Mouse (Mus musculus): Measurements from ENCODE around the gene Dok5. TPM values are rescaled to one million over a fixed set of nuclear protein-coding genes. Genes with fewer than 3 reads are reported as not detected.

Dok5 gene
- polyA plus RNA-seq, 1 experiment from 2014 or later, result 57.8 TPM

GRCm38 (mm10) chr2:170712658-170713285 lies 18.8 kb upstream of the Dok5 start:
- ATAC-seq, result no peak
- Histone ChIP-seq H3K9me3 (replicated peaks; ENCODE audit: control insufficient read depth, low read length, poor library complexity, severe bottlenecking) (no peaks in the 10 kb centered on the region), H3K36me3 (ENCODE audit: control insufficient read depth, insufficient read depth, low read length) (no peaks in the 10 kb centered on the region), H3K27me3 (ENCODE audit: control insufficient read depth, insufficient read depth, low read depth, low read length) (no peaks in the 10 kb centered on the region), H3K27ac (ENCODE audit: low read length) (no peak overlapping the region), H3K4me3 (ENCODE audit: low read depth, low read length) (no peak overlapping the region), H3K9ac (ENCODE audit: low read depth, low read length) (no peak overlapping the region), H3K4me2 (ENCODE audit: low read length) (no peak overlapping the region), H3K4me1 (ENCODE audit: control insufficient read depth, insufficient read depth, low read length) (no peaks in the 10 kb centered on the region)
- WGBS, result 85% methylated on average over 11 of the region's 11 CpGs

GRCm38 (mm10) chr2:170720386-170720785 lies 11.2 kb upstream of the Dok5 start:
- no peak overlapping the region for H3K9ac ChIP-seq (ENCODE audit: low read depth, low read length)
- no peaks in the 10 kb centered on the region for H3K36me3 ChIP-seq (ENCODE audit: control insufficient read depth, insufficient read depth, low read length)
- H3K4me3 ChIP-seq (ENCODE audit: low read depth, low read length), result no peak overlapping the region
- WGBS, result 38% methylated on average over 4 of the region's 4 CpGs
- ATAC-seq, result no peak
- H3K9me3 ChIP-seq (replicated peaks; ENCODE audit: control insufficient read depth, low read length, poor library complexity, severe bottlenecking), result no peaks in the 10 kb centered on the region
- no peaks in the 10 kb centered on the region for H3K27me3 ChIP-seq (ENCODE audit: control insufficient read depth, insufficient read depth, low read depth, low read length)
- H3K4me1 ChIP-seq (ENCODE audit: control insufficient read depth, insufficient read depth, low read length), result no peaks in the 10 kb centered on the region
- no peak overlapping the region for H3K4me2 ChIP-seq (ENCODE audit: low read length)
- H3K27ac ChIP-seq (ENCODE audit: low read length), result no peak overlapping the region

- Histone ChIP-seq H3K36me3 (ENCODE audit: control insufficient read depth, insufficient read depth, low read length) (no peaks in the 10 kb centered on the region), H3K4me2 (ENCODE audit: low read length) (no peak overlapping the region), H3K27me3 (ENCODE audit: control insufficient read depth, insufficient read depth, low read depth, low read length) (no peaks in the 10 kb centered on the region), H3K4me3 (ENCODE audit: low read depth, low read length) (no peak overlapping the region), H3K4me1 (ENCODE audit: control insufficient read depth, insufficient read depth, low read length) (no peaks in the 10 kb centered on the region), H3K9me3 (replicated peaks; ENCODE audit: control insufficient read depth, low read length, poor library complexity, severe bottlenecking) (no peaks in the 10 kb centered on the region), H3K27ac (ENCODE audit: low read length) (no peak overlapping the region), H3K9ac (ENCODE audit: low read depth, low read length) (no peak overlapping the region)
- no peak for ATAC-seq
- WGBS, result 64% methylated on average over 13 of the region's 13 CpGs
Observed at GRCm38 (mm10) chr2:170724136-170724535, 7.5 kb upstream of the Dok5 start.

GRCm38 (mm10) chr2:170724716-170725115 lies 6.9 kb upstream of the Dok5 start:
- no peak overlapping the region for H3K27ac ChIP-seq (ENCODE audit: low read length)

GRCm38 (mm10) chr2:170725796-170726195 lies 5.8 kb upstream of the Dok5 start:
- Histone ChIP-seq H3K27ac (ENCODE audit: low read length) (no peak overlapping the region), H3K4me3 (ENCODE audit: low read depth, low read length) (no peak overlapping the region), H3K36me3 (ENCODE audit: control insufficient read depth, insufficient read depth, low read length) (no peaks in the 10 kb centered on the region), H3K4me2 (ENCODE audit: low read length) (no peak overlapping the region), H3K9ac (ENCODE audit: low read depth, low read length) (no peak overlapping the region), H3K27me3 (ENCODE audit: control insufficient read depth, insufficient read depth, low read depth, low read length) (no peaks in the 10 kb centered on the region), H3K9me3 (replicated peaks; ENCODE audit: control insufficient read depth, low read length, poor library complexity, severe bottlenecking) (no peaks in the 10 kb centered on the region), H3K4me1 (ENCODE audit: control insufficient read depth, insufficient read depth, low read length) (no peaks in the 10 kb centered on the region; the same call in 1 of the 2 replicates)
- no peak for ATAC-seq
- 85% methylated on average over 5 of the region's 5 CpGs for whole genome bisulfite sequencing

More at GRCm38 (mm10) chr2:170724716-170725115, 6.9 kb upstream of the Dok5 start:
- H3K4me2 ChIP-seq (ENCODE audit: low read length), result no peak overlapping the region
- no peaks in the 10 kb centered on the region for H3K4me1 ChIP-seq (ENCODE audit: control insufficient read depth, insufficient read depth, low read length)
- WGBS, result 88% methylated on average over 11 of the region's 11 CpGs
- no peaks in the 10 kb centered on the region for H3K9me3 ChIP-seq (replicated peaks; ENCODE audit: control insufficient read depth, low read length, poor library complexity, severe bottlenecking)
- H3K27me3 ChIP-seq (ENCODE audit: control insufficient read depth, insufficient read depth, low read depth, low read length), result no peaks in the 10 kb centered on the region
- H3K9ac ChIP-seq (ENCODE audit: low read depth, low read length), result no peak overlapping the region
- ATAC-seq, result no peak
- no peaks in the 10 kb centered on the region for H3K36me3 ChIP-seq (ENCODE audit: control insufficient read depth, insufficient read depth, low read length)
- H3K4me3 ChIP-seq (ENCODE audit: low read depth, low read length), result no peak overlapping the region

- no peak overlapping the region for H3K9ac ChIP-seq (ENCODE audit: low read depth, low read length)
- no peaks in the 10 kb centered on the region for H3K9me3 ChIP-seq (replicated peaks; ENCODE audit: control insufficient read depth, low read length, poor library complexity, severe bottlenecking)
- no peaks in the 10 kb centered on the region; the same call in 1 of the 2 replicates for H3K4me1 ChIP-seq (ENCODE audit: control insufficient read depth, insufficient read depth, low read length)
- WGBS, result 31% methylated on average over 6 of the region's 6 CpGs
- H3K36me3 ChIP-seq (ENCODE audit: control insufficient read depth, insufficient read depth, low read length), result no peaks in the 10 kb centered on the region
- H3K27me3 ChIP-seq (ENCODE audit: control insufficient read depth, insufficient read depth, low read depth, low read length), result no peaks in the 10 kb centered on the region
- no peak overlapping the region for H3K4me2 ChIP-seq (ENCODE audit: low read length)
- H3K27ac ChIP-seq (ENCODE audit: low read length), result no peak overlapping the region
- ATAC-seq, result no peak
- H3K4me3 ChIP-seq (ENCODE audit: low read depth, low read length), result no peak overlapping the region
Observed at GRCm38 (mm10) chr2:170726996-170727710, 4.5 kb upstream of the Dok5 start.

GRCm38 (mm10) chr2:170728864-170729263 lies 2.7 kb upstream of the Dok5 start:
- H3K36me3 ChIP-seq (ENCODE audit: control insufficient read depth, insufficient read depth, low read length), result no peaks in the 10 kb centered on the region
- no peak overlapping the region for H3K27ac ChIP-seq (ENCODE audit: low read length)
- no peaks in the 10 kb centered on the region for H3K27me3 ChIP-seq (ENCODE audit: control insufficient read depth, insufficient read depth, low read depth, low read length)
- no peaks in the 10 kb centered on the region for H3K9me3 ChIP-seq (replicated peaks; ENCODE audit: control insufficient read depth, low read length, poor library complexity, severe bottlenecking)
- peaks cover 6% of the 10 kb centered on the region for H3K4me1 ChIP-seq (ENCODE audit: control insufficient read depth, insufficient read depth, low read length)
- WGBS, result 88% methylated on average over 9 of the region's 9 CpGs
- no peak overlapping the region for H3K4me3 ChIP-seq (ENCODE audit: low read depth, low read length)
- no peak overlapping the region for H3K4me2 ChIP-seq (ENCODE audit: low read length)
- ATAC-seq, result no peak
- no peak overlapping the region for H3K9ac ChIP-seq (ENCODE audit: low read depth, low read length)

- H3K36me3 ChIP-seq (ENCODE audit: control insufficient read depth, insufficient read depth, low read length), result no peaks in the 10 kb centered on the region
- H3K9ac ChIP-seq (ENCODE audit: low read depth, low read length), result no peak overlapping the region
- peaks cover 8% of the 10 kb centered on the region for H3K4me1 ChIP-seq (ENCODE audit: control insufficient read depth, insufficient read depth, low read length)
- H3K4me2 ChIP-seq (ENCODE audit: low read length), result no peak overlapping the region
- no peak overlapping the region for H3K27ac ChIP-seq (ENCODE audit: low read length)
- H3K9me3 ChIP-seq (replicated peaks; ENCODE audit: control insufficient read depth, low read length, poor library complexity, severe bottlenecking), result no peaks in the 10 kb centered on the region
- H3K27me3 ChIP-seq (ENCODE audit: control insufficient read depth, insufficient read depth, low read depth, low read length), result no peaks in the 10 kb centered on the region
- no peak for ATAC-seq
- H3K4me3 ChIP-seq (ENCODE audit: low read depth, low read length), result no peak overlapping the region
- 33% methylated on average over 2 of the region's 2 CpGs for WGBS
Observed at GRCm38 (mm10) chr2:170729661-170730060, 1.9 kb upstream of the Dok5 start.

GRCm38 (mm10) chr2:170730136-170730535 lies 1.5 kb upstream of the Dok5 start:
- no peak for ATAC-seq
- H3K9me3 ChIP-seq (replicated peaks; ENCODE audit: control insufficient read depth, low read length, poor library complexity, severe bottlenecking), result no peaks in the 10 kb centered on the region
- no peak overlapping the region for H3K9ac ChIP-seq (ENCODE audit: low read depth, low read length)
- 92% methylated on average over 8 of the region's 8 CpGs for WGBS
- H3K4me2 ChIP-seq (ENCODE audit: low read length), result no peak overlapping the region
- no peaks in the 10 kb centered on the region for H3K36me3 ChIP-seq (ENCODE audit: control insufficient read depth, insufficient read depth, low read length)
- no peaks in the 10 kb centered on the region for H3K27me3 ChIP-seq (ENCODE audit: control insufficient read depth, insufficient read depth, low read depth, low read length)
- H3K27ac ChIP-seq (ENCODE audit: low read length), result no peak overlapping the region
- H3K4me3 ChIP-seq (ENCODE audit: low read depth, low read length), result no peak overlapping the region
- peaks cover 8% of the 10 kb centered on the region for H3K4me1 ChIP-seq (ENCODE audit: control insufficient read depth, insufficient read depth, low read length)

Data from midbrain, embryonic 16.5 days (tissue).